Mouse (Mus musculus) lung, postnatal 36 days (tissue): ENCODE data around the gene Gm6793.

Source experiments
- DNase-seq: peaks from one replicate; pipeline ENCODE4 v3.0.0; 2022; ENCODE audit warnings: mixed read lengths

Gm6793 gene

DNA sequence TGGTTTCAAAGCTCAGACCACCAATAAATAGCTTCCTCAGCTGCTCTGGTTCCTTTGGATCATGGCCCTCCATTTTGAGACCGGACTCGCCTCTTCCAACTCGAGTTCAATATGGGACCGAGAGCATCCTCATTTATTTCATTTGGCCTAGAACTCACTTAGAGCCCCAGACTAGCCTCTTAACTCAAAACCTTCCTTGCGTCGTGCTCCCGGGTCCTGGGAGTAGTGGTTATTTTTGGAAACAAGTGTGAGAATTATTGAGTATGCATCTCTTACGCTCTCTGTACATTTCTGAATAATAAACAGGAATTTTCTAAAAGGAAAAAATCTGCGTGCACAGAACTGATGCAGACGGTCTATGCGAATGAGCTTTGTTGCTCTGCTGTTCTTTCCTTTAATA is at the start of gene Gm6793:
Gene Gm6793, minus strand, starts transcription at position 101 of the 400 bp plus-strand sequence.
- no peak for DNase-seq

- DNase-seq, result peak; percentile 61
Observed at GRCm38 (mm10) chr8:112061372-112061771, 46.5 kb upstream of the Gm6793 start.

DNA sequence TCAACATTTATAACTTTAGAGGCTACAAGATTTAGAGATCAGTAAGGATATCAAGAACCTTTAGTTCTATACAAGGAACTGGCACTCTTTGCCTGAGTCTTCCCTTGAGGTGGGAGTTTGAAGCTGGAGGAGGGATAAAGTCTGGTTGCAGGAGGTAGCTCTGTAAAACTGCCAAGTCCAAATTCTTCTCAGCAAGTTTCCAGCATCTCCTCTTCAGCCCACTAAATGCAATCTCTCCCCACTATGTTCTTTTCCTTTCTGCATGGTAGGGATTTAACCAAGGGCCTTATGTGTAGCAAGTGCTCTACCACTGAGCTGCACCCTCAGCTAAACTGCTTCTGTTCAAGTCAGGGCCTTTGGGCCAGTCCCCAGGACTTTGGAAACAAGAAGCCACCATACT is 39.6 kb upstream of the Gm6793 start:
- DNase-seq, result no peak

DNA sequence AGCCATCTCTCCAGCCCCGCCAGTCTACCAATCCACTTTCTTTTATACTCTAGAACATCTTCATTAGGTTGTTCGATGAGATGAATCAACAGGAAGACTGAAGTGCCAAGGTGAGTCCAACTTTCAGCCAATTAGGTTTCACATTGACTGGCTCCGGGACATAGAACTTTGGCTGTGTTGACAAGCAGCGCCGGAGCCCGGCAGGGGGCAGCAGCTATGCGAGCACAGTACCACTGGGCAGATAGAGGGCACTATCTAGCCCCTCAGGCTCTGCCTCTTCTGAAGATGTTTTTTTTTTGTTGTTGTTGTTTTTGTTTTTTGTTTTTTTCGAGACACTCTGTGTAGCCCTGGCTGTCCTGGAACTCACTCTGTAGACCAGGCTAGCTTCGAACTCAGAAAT is 36.7 kb upstream of the Gm6793 start:
- DNase-seq, result no peak

- no peak for DNase-seq
Observed at GRCm38 (mm10) chr8:112049984-112050383, 35.1 kb upstream of the Gm6793 start.

DNA sequence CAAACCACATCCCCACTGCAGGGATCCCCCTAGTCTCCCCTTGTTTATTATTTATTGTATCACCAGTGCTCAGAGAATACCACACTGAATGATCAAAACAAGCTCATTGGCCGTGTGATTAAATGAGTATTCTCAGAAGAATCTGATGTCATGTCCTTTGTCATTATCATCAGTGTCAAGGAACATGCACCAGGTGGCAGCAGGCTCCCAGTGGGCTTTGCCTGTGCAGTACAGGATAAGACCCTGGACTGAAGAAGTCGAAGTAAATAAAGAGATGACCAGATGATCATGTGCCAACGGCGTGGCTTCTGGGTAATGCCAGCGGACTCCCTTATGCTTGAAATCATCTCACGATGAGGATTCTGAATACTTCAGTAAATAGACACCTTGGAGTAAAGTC is 33.5 kb upstream of the Gm6793 start:
- DNase-seq, result no peak

DNA sequence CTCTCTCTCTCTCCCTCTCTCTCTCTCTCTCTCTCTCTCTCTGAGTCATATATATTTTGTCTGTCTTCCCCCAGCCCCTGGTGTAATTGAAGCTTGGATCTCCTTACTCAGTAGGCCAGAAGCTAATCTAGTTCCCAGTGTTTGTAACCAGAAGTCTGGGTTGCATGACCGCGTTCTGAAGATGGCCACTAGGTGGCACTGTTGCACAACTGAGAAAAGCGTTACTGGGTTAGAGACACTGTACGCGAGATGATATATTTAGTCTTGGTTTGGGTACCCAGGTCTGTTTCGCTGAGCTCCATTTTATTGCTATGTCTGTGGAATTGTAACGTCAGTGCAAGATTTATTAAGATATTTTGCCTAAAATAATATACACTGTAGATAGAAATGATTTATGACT is 31.1 kb upstream of the Gm6793 start:
- peak; percentile 82 for DNase-seq

GRCm38 (mm10) chr8:112045182-112045581 is 30.3 kb upstream of the Gm6793 start:
- no peak for DNase-seq

DNA sequence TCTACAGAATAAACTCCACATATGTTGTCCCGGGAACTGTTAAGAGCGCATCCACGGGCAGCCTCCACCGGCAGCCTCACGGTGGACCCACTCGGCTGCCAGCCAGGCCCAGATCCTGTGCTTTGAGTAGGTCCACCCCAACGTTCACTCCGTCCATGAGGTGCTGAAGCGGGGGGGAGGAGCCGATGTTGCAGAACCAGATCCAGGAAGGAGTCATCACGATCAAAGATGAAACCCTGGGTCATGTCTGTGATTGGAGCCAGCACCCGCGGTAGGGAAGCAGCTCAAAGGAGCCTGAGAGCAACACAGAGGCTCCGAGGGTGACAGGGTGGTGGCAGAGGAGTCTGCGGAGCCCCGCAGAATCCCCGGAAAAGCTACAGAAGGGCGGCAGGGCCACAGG is 22.7 kb upstream of the Gm6793 start:
- DNase-seq, result no peak

GRCm38 (mm10) chr8:112034603-112035002 is 19.8 kb upstream of the Gm6793 start:
- DNase-seq, result peak; percentile 66

DNA sequence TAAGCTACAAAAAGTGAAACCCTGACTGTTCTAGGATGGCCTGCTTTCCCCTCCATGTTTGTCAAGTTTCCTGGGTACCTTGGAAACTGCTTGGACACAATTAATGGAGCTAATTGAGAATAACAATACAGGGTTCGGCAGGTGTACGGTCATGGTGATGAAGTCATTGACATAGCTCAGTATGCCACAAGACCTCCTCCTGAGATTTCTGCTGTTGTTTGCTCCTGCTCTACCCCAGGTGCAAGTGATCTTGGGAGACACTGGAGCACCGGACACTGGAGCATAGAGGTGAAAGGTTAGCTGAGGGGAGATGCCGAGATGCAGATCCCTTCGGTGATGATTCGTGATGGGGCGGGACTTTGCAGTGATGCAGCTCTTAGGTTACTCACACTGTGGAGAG is 18.2 kb upstream of the Gm6793 start:
- no peak for DNase-seq

DNA sequence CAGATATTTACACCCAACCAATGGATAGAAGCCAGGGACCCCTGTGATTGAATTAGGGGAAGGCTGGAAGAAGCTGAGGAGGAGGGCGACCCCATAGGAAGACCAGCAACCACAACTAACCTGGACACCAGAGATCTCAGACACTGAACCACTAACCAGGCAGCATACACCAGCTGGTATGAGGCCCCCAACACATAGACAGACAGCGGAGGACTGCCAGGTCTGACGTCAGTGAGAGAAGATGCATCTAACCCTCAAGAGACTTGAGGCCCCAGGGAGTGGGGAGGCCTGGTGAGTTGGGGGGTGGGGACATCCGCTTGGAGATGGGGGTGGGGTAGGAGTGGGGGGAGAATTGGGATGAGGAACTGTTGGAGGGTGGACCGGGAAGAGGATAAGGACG is 15.8 kb upstream of the Gm6793 start:
- DNase-seq, result no peak

GRCm38 (mm10) chr8:112029455-112029854 is 14.6 kb upstream of the Gm6793 start:
- DNase-seq, result no peak

DNA sequence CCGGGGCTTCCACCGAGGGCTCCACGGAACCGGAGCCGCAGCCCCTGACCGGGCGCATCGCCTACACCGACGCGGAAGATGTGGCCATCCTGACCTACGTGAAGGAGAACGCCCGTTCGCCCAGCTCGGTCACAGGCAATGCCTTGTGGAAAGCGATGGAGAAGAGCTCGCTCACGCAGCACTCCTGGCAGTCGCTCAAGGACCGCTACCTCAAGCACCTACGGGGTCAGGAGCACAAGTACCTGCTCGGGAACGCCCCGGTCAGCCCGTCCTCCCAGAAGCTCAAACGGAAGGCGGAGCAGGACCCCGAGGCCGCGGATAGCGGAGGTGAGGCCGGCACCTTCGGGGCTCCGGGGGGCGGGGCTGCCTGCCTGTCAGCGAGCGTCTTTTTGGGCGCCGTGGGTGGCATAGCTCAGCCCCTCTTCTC is 3.0 kb downstream of the Gm6793 start:
- peak; percentile 72 for DNase-seq

- peak; percentile 94 for DNase-seq
Observed at GRCm38 (mm10) chr8:112010997-112011815, 3.6 kb downstream of the Gm6793 start, which contains the start of the genes Kars and Terf2ip. Kars (minus strand) TSS chr8:112011323. Terf2ip (plus strand) TSS chr8:112011398.

- no peak for DNase-seq
Observed at GRCm38 (mm10) chr8:112009558-112009957, 5.3 kb downstream of the Gm6793 start.

DNA sequence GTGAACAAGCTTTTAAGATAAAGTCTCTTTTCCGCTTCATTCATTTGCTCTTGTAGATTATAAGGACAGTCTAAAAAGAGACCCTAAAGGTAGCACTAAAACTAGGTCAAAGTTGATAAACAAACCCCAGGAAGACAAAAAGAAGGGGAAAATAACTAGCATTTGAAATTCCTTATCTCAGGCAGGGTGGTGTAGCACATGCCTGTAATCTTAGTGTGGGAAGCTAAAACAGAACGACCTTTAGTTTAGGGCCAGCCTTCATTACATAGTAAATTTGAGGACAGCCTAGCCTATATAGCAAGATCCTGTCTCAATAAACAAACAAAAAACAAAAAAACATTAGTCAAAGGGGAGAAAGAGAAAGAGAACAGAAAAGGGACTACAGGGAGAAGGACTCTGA is 7.2 kb downstream of the Gm6793 start:
- no peak for DNase-seq

GRCm38 (mm10) chr8:112005601-112006000 is 9.2 kb downstream of the Gm6793 start:
- DNase-seq, result no peak

DNA sequence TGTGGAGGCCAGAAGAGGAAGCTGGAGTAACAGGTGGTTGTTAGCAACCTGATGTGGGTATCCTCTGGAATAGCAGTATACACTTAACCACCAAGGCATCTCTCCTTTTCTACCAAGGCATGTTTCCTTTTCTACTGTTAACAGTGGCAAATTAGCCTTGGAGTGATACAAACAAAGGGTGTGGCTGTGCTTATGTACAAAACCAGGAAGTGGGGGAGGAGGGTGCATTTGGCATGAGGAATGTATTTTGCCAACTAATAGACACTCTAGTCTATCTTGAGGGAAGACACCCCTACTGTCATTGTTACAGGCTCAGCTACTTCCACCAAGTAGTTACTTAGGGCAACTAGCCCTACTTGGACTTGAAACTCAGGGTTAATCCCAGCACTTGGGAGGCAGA is 10.1 kb downstream of the Gm6793 start:
- DNase-seq, result peak; percentile 63

DNA sequence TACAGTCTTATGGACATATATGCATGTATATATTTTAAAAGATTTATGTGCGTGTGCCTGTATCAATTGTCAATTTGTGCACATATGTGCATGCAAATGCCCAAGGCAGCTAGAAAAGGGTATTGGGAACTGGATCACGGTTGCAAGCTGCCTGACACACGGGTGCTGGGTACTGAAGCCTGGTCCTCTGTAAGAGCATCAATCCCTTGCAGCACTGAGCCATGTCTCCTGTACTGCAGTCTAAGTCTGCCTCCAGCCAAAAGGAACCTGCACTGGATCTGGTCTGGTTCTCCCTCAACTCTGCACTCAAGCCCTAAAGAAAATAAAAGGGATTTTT is 22.2 kb downstream of the Gm6793 start:
- no peak for DNase-seq

- DNase-seq, result peak; percentile 93
Observed at GRCm38 (mm10) chr8:111992013-111992702, 22.7 kb downstream of the Gm6793 start, which contains the start of gene Adat1. Adat1 (minus strand) TSS chr8:111992302.

- no peak for DNase-seq
Observed at GRCm38 (mm10) chr8:111991278-111991677, 23.6 kb downstream of the Gm6793 start.

GRCm38 (mm10) chr8:111989911-111990310 is 24.9 kb downstream of the Gm6793 start:
- DNase-seq, result peak; percentile 86

- no peak for DNase-seq
Observed at GRCm38 (mm10) chr8:111984511-111984910, 30.3 kb downstream of the Gm6793 start.
